ENCODE assay signal across 8 mouse cellular contexts in the genomic region with DNA sequence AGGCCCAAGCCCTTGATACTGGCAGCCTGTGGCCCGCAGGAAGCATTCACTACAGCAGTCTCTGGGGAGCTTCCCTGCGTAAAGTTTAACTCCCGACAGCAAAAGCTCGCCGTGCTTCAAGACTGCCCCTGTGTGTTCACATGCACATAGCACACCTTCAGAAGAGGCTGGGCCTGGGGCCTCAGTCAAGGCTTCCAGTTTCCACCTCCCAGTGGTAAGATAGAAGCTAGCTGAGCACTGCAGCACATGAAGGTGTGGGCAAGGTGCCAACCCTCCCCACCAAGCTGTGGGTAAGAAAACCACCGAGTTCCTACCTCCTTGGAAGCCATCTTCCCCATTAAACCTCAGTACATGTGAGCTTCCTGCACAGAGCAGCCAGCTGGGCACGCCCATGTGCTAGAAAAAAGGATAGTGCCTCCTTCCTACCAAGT. TPM values are rescaled to one million over a fixed set of nuclear protein-coding genes. Genes with fewer than 3 reads are reported as not detected.
A peak's percentile ranks its signal among the peaks of the same experiment; 100 is the strongest.
DNase-seq lines count a peak whose midpoint lies in the region; ATAC-seq and TF ChIP-seq lines count a peak whose summit lies in the region.

No protein-coding gene starts in this region.

- WGBS in kidney, postnatal 0 days, result 51% methylated on average over 7 of the region's 7 CpGs
- 48% methylated on average over 7 of the region's 7 CpGs for WGBS in kidney, embryonic 16.5 days
- WGBS in lung, embryonic 14.5 days, result 48% methylated on average over 7 of the region's 7 CpGs
- WGBS in stomach, embryonic 14.5 days, result 48% methylated on average over 7 of the region's 7 CpGs

- ATAC-seq in kidney, postnatal 0 days (replicated peaks; ENCODE audit: low FRiP score, low read depth), result no peak; the same call in 1 of the 2 replicates
- no peak for ATAC-seq in kidney, embryonic 16.5 days (ENCODE audit: low FRiP score, low TSS enrichment)
- ATAC-seq in lung, embryonic 14.5 days (ENCODE audit: insufficient read depth), result no peak
- ATAC-seq in stomach, embryonic 14.5 days (ENCODE audit: insufficient number of reproducible peaks, insufficient read depth, low FRiP score, low read depth), result peak; percentile 42; the same call in 1 of the 2 replicates
- ATAC-seq in cerebellum, adult (ENCODE audit: insufficient number of reproducible peaks, low FRiP score, low TSS enrichment), result no peak

- no peak overlapping the region for H3K4me2 ChIP-seq in kidney, postnatal 0 days (ENCODE audit: low read length)
- H3K4me2 ChIP-seq in kidney, embryonic 16.5 days (replicated peaks; ENCODE audit: low read depth, low read length), result no peak overlapping the region
- no peak overlapping the region for H3K4me2 ChIP-seq in lung, embryonic 14.5 days
- no peak overlapping the region for H3K4me2 ChIP-seq in stomach, embryonic 14.5 days (replicated peaks; ENCODE audit: low read depth, low read length)

- DNase-seq in kidney, postnatal 0 days (ENCODE audit: low spot score), result peak; percentile 67
- DNase-seq in MEL-GATA-1-ER (ENCODE audit: extremely low read depth, low read depth), result peak; percentile 28
- peak; percentile 22 for DNase-seq in c-Kit-positive CD71-negative TER-119-negative erythroid progenitor cells, embryonic 14.5 days (ENCODE audit: low read depth)
- DNase-seq in lung, embryonic 14.5 days, result peak; percentile 53
- no peak for DNase-seq in heart, postnatal 25 days (ENCODE audit: low spot score)

- no peak overlapping the region for H3K4me3 ChIP-seq in kidney, postnatal 0 days (replicated peaks; ENCODE audit: low read depth, low read length)
- no peak overlapping the region for H3K4me3 ChIP-seq in kidney, embryonic 16.5 days (ENCODE audit: low read length)
- H3K4me3 ChIP-seq in lung, embryonic 14.5 days (ENCODE audit: low read depth, low read length), result no peak overlapping the region
- H3K4me3 ChIP-seq in stomach, embryonic 14.5 days (ENCODE audit: low read depth, low read length), result no peak overlapping the region

- H3K9me3 ChIP-seq in kidney, postnatal 0 days (replicated peaks; ENCODE audit: low read length), result no peaks in the 10 kb centered on the region
- no peaks in the 10 kb centered on the region for H3K9me3 ChIP-seq in kidney, embryonic 16.5 days (ENCODE audit: low read length)
- no peaks in the 10 kb centered on the region for H3K9me3 ChIP-seq in lung, embryonic 14.5 days (ENCODE audit: low read depth, low read length)
- H3K9me3 ChIP-seq in stomach, embryonic 14.5 days (ENCODE audit: control insufficient read depth, low read depth, low read length), result no peaks in the 10 kb centered on the region

- H3K27me3 ChIP-seq in kidney, postnatal 0 days (ENCODE audit: insufficient read depth, low read length), result no peaks in the 10 kb centered on the region
- no peaks in the 10 kb centered on the region for H3K27me3 ChIP-seq in kidney, embryonic 16.5 days (ENCODE audit: insufficient read depth, low read length)
- H3K27me3 ChIP-seq in lung, embryonic 14.5 days (ENCODE audit: insufficient read depth, low read length), result no peaks in the 10 kb centered on the region
- H3K27me3 ChIP-seq in stomach, embryonic 14.5 days (ENCODE audit: control insufficient read depth, insufficient read depth, low read length), result no peaks in the 10 kb centered on the region

- intact Hi-C loops in heart, postnatal 25 days (cut with DNase I), result no loop called here

- H3K4me1 ChIP-seq in kidney, postnatal 0 days (replicated peaks; ENCODE audit: insufficient read depth, low read length), result no peaks in the 10 kb centered on the region
- H3K4me1 ChIP-seq in kidney, embryonic 16.5 days (ENCODE audit: insufficient read depth, low read length), result no peaks in the 10 kb centered on the region
- no peaks in the 10 kb centered on the region for H3K4me1 ChIP-seq in lung, embryonic 14.5 days (ENCODE audit: insufficient read depth)
- 0 out of 2 replicates have a peak, but pooled peaks cover 4% of the 10 kb centered on the region for H3K4me1 ChIP-seq in stomach, embryonic 14.5 days (ENCODE audit: control insufficient read depth, insufficient read depth, low read length)

- H3K27ac ChIP-seq in kidney, postnatal 0 days, result no peak overlapping the region
- H3K27ac ChIP-seq in kidney, embryonic 16.5 days (ENCODE audit: low read length), result no peak overlapping the region
- no peak overlapping the region for H3K27ac ChIP-seq in lung, embryonic 14.5 days (ENCODE audit: low read depth)
- H3K27ac ChIP-seq in stomach, embryonic 14.5 days (ENCODE audit: low read length), result no peak overlapping the region

- no peak overlapping the region for H3K9ac ChIP-seq in kidney, postnatal 0 days (ENCODE audit: low read depth, low read length)
- no peak overlapping the region for H3K9ac ChIP-seq in kidney, embryonic 16.5 days (replicated peaks; ENCODE audit: low read length)
- no peak overlapping the region for H3K9ac ChIP-seq in lung, embryonic 14.5 days
- no peak overlapping the region for H3K9ac ChIP-seq in stomach, embryonic 14.5 days (replicated peaks; ENCODE audit: low read depth, low read length)

- peak; percentile 68 for TF ChIP-seq CTCF in kidney, postnatal 0 days (IDR thresholded peaks at IDR 0.05; ENCODE audit: low read depth)
- peak; percentile 52 for TF ChIP-seq CTCF in lung, embryonic 14.5 days (IDR thresholded peaks at IDR 0.05; ENCODE audit: low read depth)

- peaks cover 28% of the 10 kb centered on the region for H3K36me3 ChIP-seq in kidney, postnatal 0 days (ENCODE audit: insufficient read depth, low read length)
- peaks cover 34% of the 10 kb centered on the region for H3K36me3 ChIP-seq in kidney, embryonic 16.5 days (ENCODE audit: insufficient read depth, low read length)
- peaks cover 66% of the 10 kb centered on the region for H3K36me3 ChIP-seq in lung, embryonic 14.5 days (ENCODE audit: insufficient read depth)
- peaks cover 26% of the 10 kb centered on the region for H3K36me3 ChIP-seq in stomach, embryonic 14.5 days (ENCODE audit: control insufficient read depth, insufficient read depth, low read length)

RNA-seq across cellular contexts. Expression of gene Jmjd4, which starts 24.2 kb away (rescaled TPM):
- polyA plus RNA-seq in kidney, postnatal 0 days (2015; fragmentation: Nextera tagmentation; extraction: Ambion mirVana), result 9.2 and 9.4 TPM in 2 replicates
- 13.0 and 13.6 TPM in 2 replicates for polyA plus RNA-seq in kidney, embryonic 16.5 days (2015; fragmentation: Nextera tagmentation; extraction: Ambion mirVana)
- 11.5 and 11.7 TPM in 2 replicates for polyA plus RNA-seq in lung, embryonic 14.5 days (2014; fragmentation: Nextera tagmentation; extraction: Ambion mirVana)
- polyA plus RNA-seq in stomach, embryonic 14.5 days (2014; fragmentation: Nextera tagmentation; extraction: Ambion mirVana), result 11.2 and 12.6 TPM in 2 replicates
- 10 to 100 TPM; 11.9 to 13.0 TPM for total RNA-seq in heart, postnatal 25 days (2021)

RNA-seq across cellular contexts. Expression of gene Snap47, which starts 25.3 kb away (rescaled TPM):
- polyA plus RNA-seq in kidney, postnatal 0 days (2015; fragmentation: Nextera tagmentation; extraction: Ambion mirVana), result 90.6 and 98.3 TPM in 2 replicates
- polyA plus RNA-seq in kidney, embryonic 16.5 days (2015; fragmentation: Nextera tagmentation; extraction: Ambion mirVana), result 119 and 124 TPM in 2 replicates
- polyA plus RNA-seq in lung, embryonic 14.5 days (2014; fragmentation: Nextera tagmentation; extraction: Ambion mirVana), result 87.3 and 97.4 TPM in 2 replicates
- 113 and 116 TPM in 2 replicates for polyA plus RNA-seq in stomach, embryonic 14.5 days (2014; fragmentation: Nextera tagmentation; extraction: Ambion mirVana)
- total RNA-seq in heart, postnatal 25 days (2021), result 10 to 100 TPM; 35.4 to 37.0 TPM

RNA-seq across cellular contexts. Expression of gene Zfp867, which starts 46.6 kb away (rescaled TPM):
- polyA plus RNA-seq in kidney, postnatal 0 days (2015; fragmentation: Nextera tagmentation; extraction: Ambion mirVana), result 7.5 and 7.6 TPM in 2 replicates
- polyA plus RNA-seq in kidney, embryonic 16.5 days (2015; fragmentation: Nextera tagmentation; extraction: Ambion mirVana), result 9.3 and 9.6 TPM in 2 replicates
- polyA plus RNA-seq in lung, embryonic 14.5 days (2014; fragmentation: Nextera tagmentation; extraction: Ambion mirVana), result 7.7 and 8.7 TPM in 2 replicates
- 9.0 and 9.1 TPM in 2 replicates for polyA plus RNA-seq in stomach, embryonic 14.5 days (2014; fragmentation: Nextera tagmentation; extraction: Ambion mirVana)
- total RNA-seq in heart, postnatal 25 days (2021), result 1 to 10 TPM; 4.8 to 5.0 TPM

RNA-seq across cellular contexts. Expression of gene Prss38, which starts 50.2 kb away (rescaled TPM):
- not detected in 2 replicates for polyA plus RNA-seq in kidney, postnatal 0 days (2015; fragmentation: Nextera tagmentation; extraction: Ambion mirVana)
- not detected in 2 replicates for polyA plus RNA-seq in kidney, embryonic 16.5 days (2015; fragmentation: Nextera tagmentation; extraction: Ambion mirVana)
- polyA plus RNA-seq in lung, embryonic 14.5 days (2014; fragmentation: Nextera tagmentation; extraction: Ambion mirVana), result not detected in 2 replicates
- not detected in 2 replicates for polyA plus RNA-seq in stomach, embryonic 14.5 days (2014; fragmentation: Nextera tagmentation; extraction: Ambion mirVana)
- total RNA-seq in heart, postnatal 25 days (2021), result not detected
